Mouse (Mus musculus): ENCODE results near the gene Pld1.

Gene Pld1

GRCm38 (mm10) chr3:27938381-27939323 lies at the start of gene Pld1:
TSS of gene Pld1 (plus strand) at chr3:27938695.
- ATAC-seq (ENCODE audit: low TSS enrichment): peak; percentile 88

- ATAC-seq (ENCODE audit: low TSS enrichment): no peak
These were observed 42.1 kb upstream of the Pld1 start, which contains the start of gene Tmem212 for GRCm38 (mm10) chr3:27896318-27896892. TSS of gene Tmem212 (minus strand) at chr3:27896368.

- ATAC-seq (ENCODE audit: low TSS enrichment): no peak
These were observed 40.3 kb upstream of the Pld1 start for GRCm38 (mm10) chr3:27898178-27898577.

- no peak for ATAC-seq (ENCODE audit: low TSS enrichment)
These were observed 39.3 kb upstream of the Pld1 start for GRCm38 (mm10) chr3:27899012-27899726.

GRCm38 (mm10) chr3:27901846-27902245 lies 36.6 kb upstream of the Pld1 start:
- ATAC-seq (ENCODE audit: low TSS enrichment): no peak

GRCm38 (mm10) chr3:27904659-27905330 lies 33.7 kb upstream of the Pld1 start:
- no peak for ATAC-seq (ENCODE audit: low TSS enrichment)

GRCm38 (mm10) chr3:27906647-27907209 lies 31.8 kb upstream of the Pld1 start:
- ATAC-seq (ENCODE audit: low TSS enrichment): no peak

GRCm38 (mm10) chr3:27907301-27907700 lies 31.2 kb upstream of the Pld1 start:
- ATAC-seq (ENCODE audit: low TSS enrichment): no peak

- no peak for ATAC-seq (ENCODE audit: low TSS enrichment)
These were observed 30.2 kb upstream of the Pld1 start for GRCm38 (mm10) chr3:27908316-27908715.

GRCm38 (mm10) chr3:27909016-27909415 lies 29.5 kb upstream of the Pld1 start:
- no peak for ATAC-seq (ENCODE audit: low TSS enrichment)

- no peak for ATAC-seq (ENCODE audit: low TSS enrichment)
These were observed 19.6 kb upstream of the Pld1 start for GRCm38 (mm10) chr3:27918656-27919436.

GRCm38 (mm10) chr3:27921268-27922020 lies 17.1 kb upstream of the Pld1 start:
- ATAC-seq (ENCODE audit: low TSS enrichment): no peak

GRCm38 (mm10) chr3:27924037-27924436 lies 14.5 kb upstream of the Pld1 start:
- no peak for ATAC-seq (ENCODE audit: low TSS enrichment)

GRCm38 (mm10) chr3:27929219-27929618 lies 9.3 kb upstream of the Pld1 start:
- ATAC-seq (ENCODE audit: low TSS enrichment): peak; percentile 91

- ATAC-seq (ENCODE audit: low TSS enrichment): no peak
These were observed 6.1 kb upstream of the Pld1 start for GRCm38 (mm10) chr3:27932391-27932790.

- no peak for ATAC-seq (ENCODE audit: low TSS enrichment)
These were observed 2.9 kb upstream of the Pld1 start for GRCm38 (mm10) chr3:27935644-27936043.

- ATAC-seq (ENCODE audit: low TSS enrichment): no peak
These were observed 1.8 kb upstream of the Pld1 start for GRCm38 (mm10) chr3:27936731-27937130.

GRCm38 (mm10) chr3:27937144-27938110 lies 1.1 kb upstream of the Pld1 start:
- ATAC-seq (ENCODE audit: low TSS enrichment): no peak

- no peak for ATAC-seq (ENCODE audit: low TSS enrichment)
These were observed 3.1 kb downstream of the Pld1 start for GRCm38 (mm10) chr3:27941634-27942033.
